Mouse (Mus musculus) embryonic fibroblast, embryonic 13.5 days (primary cell): Measurements from ENCODE around the gene Pold3.

ENCODE experiments used
- CTCF ChIP-seq: IDR thresholded peaks from 2 replicates; pipeline ENCODE4 v1.5.1; 2011; ENCODE audit warnings: mild to moderate bottlenecking, control low read depth, low read length, moderate library complexity, borderline replicate concordance; ENCODE audit not compliant: insufficient read depth
- POLR2A ChIP-seq: IDR thresholded peaks from 2 replicates; pipeline ENCODE4 v1.6.1; 2011; ENCODE audit warnings: low read depth, mild to moderate bottlenecking, control low read depth, low read length, moderate library complexity

DNA sequence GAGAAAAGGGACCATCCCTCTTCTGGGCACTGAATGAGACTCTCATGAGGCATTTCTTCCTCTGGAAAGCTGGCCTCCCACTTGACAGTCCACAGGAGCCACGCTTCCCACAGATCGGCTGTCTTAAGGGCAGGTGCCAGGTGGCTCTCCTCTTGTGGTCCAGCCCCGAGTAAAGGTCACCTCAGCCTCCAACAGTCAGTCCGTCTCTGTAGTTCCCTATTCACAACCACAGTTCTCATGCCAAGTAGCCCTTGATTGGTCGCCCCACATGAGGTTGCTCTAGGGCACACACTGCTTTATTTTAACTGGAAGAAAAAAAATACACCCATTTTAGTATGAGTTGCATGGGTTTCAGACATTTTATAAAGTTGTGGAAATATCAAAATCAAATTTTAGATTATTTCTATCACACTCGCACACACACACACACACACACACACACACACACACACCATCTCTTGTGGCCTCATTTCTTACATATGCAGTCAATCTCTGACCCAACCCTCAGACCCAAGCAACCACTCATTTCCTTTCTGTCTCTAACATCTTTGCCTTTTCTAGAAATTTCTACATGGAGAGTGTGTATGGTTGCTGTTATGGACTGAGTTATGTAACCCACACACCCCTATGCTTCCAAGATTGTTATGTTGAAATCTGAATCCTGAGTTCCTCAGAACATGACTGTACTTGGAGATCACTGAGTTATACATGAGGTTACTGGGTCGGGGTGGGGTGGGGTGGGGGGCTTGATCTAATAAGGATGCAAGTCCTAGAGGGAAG, 7.1 kb upstream of the Pold3 start:
- TF ChIP-seq POLR2A (no peak), CTCF (no peak)
